Mouse (Mus musculus) MN1 (cell line): ENCODE results near the gene Snupn.
"Not testable (repeated sequence)": the region's sequence is repeated elsewhere in the genome, so short reads cannot be mapped to it uniquely, and the experiment has no call there.

ENCODE experiments used
- DNase-seq: peaks from one replicate; pipeline ENCODE4 v3.0.0-alpha.2; 2016; ENCODE audit warnings: low spot score

Gene Snupn

GRCm38 (mm10) chr9:56950414-56951400 lies at the start of gene Snupn:
TSS of gene Snupn (plus strand) at chr9:56950878.
- peak; percentile 99 for DNase-seq

- DNase-seq = no peak
Measured at GRCm38 (mm10) chr9:56901187-56901586, 49.5 kb upstream of the Snupn start.

DNA sequence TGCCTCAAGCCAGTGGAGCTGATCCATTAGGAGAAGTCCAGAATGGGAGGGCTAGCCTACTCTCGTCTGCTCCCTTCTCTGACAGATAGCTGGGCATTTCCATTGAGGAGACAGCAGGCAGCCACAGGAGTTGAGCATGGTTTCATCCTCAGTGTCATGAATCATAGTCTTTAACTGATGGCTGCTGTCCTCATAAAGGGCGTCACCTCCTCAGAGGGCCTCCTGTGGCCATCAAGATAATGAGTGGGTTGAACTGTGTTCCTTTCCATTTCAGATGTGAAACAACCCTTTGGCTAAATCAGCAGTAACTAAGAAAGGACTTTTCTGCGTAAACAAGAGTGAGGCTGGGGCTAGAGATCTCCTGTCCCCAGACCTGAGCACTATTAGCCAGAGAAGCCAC lies 47.0 kb upstream of the Snupn start:
- DNase-seq = no peak

GRCm38 (mm10) chr9:56907549-56907948 lies 43.1 kb upstream of the Snupn start:
- peak; percentile 51 for DNase-seq

GRCm38 (mm10) chr9:56909991-56910390 lies 40.7 kb upstream of the Snupn start:
- DNase-seq = not testable (repeated sequence)

- no peak for DNase-seq
Measured at GRCm38 (mm10) chr9:56911017-56911416, 39.7 kb upstream of the Snupn start.

DNA sequence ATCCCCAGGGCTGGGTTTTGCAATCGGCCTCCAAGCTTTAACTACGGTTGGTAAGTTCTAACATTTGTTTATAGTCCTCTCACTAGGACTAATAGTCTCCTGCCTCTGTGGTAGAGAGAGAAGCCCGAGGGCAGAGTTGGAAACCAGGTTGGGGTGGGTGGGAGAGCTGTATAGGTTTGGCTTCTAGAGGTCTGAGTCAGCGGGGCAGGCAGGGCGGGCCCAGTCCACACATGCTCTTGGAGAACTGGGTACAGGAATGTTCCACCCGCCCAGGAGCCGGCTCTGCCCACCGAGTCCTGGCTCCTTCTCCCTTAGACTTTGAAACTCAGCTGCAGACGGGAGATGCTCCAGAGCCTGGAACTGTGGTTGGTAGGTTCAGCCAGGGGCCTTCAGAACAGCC lies 36.7 kb upstream of the Snupn start:
- no peak for DNase-seq

DNA sequence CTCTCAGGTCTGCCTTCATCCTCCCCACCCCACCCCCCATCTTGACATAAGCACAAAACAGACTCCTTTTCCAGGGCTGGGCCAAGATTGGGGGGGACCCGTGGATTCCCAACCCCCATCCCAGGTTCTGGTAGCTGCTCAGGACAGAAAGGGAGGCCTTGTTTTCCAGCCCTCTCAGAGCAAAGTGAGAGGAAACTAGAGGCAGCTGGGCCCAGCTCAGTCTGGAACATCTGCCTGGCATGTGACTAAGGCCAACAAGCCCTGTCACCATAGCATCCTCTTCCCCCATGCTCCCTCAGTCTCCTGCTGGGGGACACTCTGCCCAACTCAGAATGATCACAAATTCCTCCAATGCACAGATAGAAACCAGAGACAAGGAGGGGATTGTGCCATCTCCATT lies 35.6 kb upstream of the Snupn start:
- no peak for DNase-seq

GRCm38 (mm10) chr9:56915695-56916410 lies 34.8 kb upstream of the Snupn start:
- DNase-seq = no peak

- DNase-seq = no peak
Measured at GRCm38 (mm10) chr9:56917131-56917530, 33.5 kb upstream of the Snupn start.

DNA sequence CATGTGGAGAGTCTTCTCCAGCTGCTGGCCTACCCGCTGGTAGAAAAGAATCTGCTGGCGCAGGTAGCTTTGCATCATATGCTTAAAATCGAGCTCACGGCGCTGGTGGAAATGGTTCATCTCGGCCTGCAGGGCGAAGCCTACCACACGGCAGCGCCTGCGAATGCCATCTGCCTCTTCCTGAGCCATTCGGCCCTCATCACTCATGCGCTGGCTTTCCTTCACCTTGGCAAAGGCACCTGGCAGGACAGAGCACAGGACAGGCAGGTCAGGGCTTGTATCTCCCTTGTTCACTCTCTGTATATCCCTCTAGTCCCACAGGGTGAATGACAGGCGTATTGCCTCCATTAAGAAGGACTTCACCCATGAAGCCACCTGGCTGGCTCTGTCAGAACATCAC lies 32.2 kb upstream of the Snupn start:
- no peak for DNase-seq

- no peak for DNase-seq
Measured at GRCm38 (mm10) chr9:56922746-56923145, 27.9 kb upstream of the Snupn start.

DNA sequence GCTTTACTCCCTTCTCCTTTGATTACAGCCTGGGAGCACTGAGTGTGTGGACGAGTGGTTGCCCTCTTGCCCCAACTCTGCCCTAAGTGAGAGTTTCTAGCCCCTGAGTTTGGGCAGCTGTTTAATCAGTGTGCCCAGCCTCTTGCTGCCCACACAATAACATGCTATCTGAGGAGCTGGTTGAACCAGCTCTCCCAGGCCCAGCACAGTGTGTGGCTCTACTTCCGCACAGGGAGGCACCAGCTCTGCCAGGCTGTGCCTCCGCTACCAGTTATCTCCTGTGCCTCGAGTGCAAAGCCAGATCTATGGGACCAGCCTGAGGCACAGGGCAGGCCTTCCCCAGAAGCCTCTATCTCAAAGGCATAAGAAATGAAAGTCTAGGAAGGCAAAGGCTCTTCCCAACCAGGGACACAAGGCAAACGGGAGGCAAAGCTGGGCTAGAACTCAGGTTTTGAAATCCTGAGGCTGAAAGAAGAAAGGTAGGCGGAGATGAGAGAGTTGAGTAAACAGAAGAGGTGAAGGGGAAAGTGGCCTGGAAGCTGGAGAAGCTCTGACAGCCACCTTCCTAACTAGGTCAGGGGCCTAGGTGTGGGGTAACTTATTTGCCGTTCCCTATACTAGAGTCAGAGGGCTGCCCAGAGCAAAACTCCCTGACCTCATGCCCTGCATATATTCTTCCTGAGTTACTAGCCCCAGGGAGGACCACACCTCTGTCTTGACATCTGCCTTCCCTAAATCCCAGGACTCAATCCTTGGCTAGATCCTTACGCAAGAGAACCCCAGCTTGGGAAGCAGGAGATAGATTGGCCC lies 26.6 kb upstream of the Snupn start:
- DNase-seq = no peak

DNA sequence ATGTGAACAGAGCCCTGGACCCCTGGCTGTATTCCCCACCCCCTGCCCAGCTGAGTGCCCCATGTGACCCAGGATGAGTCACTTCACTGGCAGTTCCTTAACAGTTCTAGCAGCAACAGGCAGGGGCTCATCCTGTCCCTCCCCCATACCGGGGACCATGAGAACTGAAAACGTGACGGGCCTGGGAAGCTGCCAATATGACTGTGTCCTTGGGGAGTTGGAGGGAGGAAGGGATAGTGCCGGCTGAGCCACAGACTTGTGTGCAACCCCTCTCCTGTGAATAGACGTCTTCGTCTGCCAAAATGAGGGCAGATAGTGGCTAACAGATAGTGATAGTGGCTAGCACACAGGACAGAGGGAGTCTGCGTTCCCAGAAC lies 26.0 kb upstream of the Snupn start:
- peak; percentile 84 for DNase-seq

DNA sequence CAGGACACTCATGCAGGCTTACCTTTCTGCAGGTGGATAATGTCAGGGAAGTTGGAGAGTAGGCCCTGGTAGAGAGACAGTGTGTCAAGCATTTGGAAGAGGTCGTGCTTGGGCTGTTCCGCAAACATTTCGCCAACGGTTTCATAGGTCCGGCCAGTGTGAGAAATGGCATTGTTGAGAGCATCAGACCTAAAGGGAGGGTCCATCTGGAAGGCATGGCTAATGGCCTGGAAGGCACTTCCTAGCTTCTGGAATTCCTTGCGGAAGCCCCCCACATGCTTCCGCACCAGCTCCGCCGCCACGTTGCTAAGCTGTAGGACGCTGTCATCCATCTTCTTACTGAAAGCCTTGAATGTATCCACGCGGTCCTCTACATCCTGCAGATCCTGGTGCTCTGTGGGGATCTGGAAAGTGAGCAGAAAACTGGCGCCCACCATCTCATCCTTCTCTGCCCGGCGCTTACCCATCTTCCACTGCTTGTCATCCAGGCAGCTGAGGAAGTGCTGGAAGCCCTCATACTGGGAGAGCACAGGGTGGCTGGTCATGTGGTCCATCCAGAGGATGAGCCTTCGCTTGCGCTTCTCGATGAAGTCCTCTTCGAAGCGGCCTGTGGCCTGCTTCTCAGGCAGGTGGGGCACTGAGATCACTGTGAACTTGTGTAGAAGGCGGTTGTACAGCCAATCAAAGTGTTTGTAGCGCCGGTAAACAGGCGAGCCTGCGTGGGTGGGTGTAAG lies 25.2 kb upstream of the Snupn start:
- DNase-seq = no peak

- no peak for DNase-seq
Measured at GRCm38 (mm10) chr9:56926025-56926360, 24.7 kb upstream of the Snupn start.

GRCm38 (mm10) chr9:56926387-56926786 lies 24.3 kb upstream of the Snupn start:
- DNase-seq = no peak

GRCm38 (mm10) chr9:56927191-56928012 lies 23.3 kb upstream of the Snupn start:
- no peak for DNase-seq

- peak; percentile 90 for DNase-seq
Measured at GRCm38 (mm10) chr9:56928041-56928811, 22.5 kb upstream of the Snupn start, which contains the start of gene Snx33. TSS of gene Snx33 (minus strand) at chr9:56928371.

GRCm38 (mm10) chr9:56929496-56929895 lies 21.2 kb upstream of the Snupn start:
- DNase-seq = no peak
